20 mouse cellular contexts compared by ENCODE assay signal in the genomic region with DNA sequence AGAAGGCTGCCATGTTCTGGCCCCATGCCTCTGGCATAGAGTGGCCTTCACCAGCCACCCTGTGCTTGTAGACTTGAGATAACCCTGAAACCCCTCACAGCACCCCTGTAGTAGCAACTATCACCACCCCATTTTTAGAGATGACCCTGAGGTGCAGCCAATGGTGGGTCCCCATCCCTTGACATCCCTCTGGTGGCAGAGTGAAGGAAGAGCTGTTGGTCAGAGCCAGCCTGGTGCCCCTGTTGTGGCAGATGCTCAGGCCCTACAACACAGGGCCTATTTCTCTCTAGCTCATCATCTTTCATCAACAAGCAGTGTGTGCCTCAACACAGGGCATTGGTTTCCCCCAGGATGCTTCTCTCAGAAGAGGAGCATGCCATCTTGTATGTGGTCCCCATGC. TPM values are rescaled to one million over a fixed set of nuclear protein-coding genes. Genes with fewer than 3 reads are reported as not detected.
DNase-seq lines count a peak whose midpoint lies in the region; ATAC-seq and TF ChIP-seq lines count a peak whose summit lies in the region.
"Had no signal": no experiment of that assay in that cellular context is flagged by ENCODE, and none has a peak within 500 bp of the region (broad histone marks: within the 10 kb centered on the region; RNA-seq: fewer than 3 reads in every experiment).

No protein-coding gene starts in this region.

- no peak for TF ChIP-seq EP300 in stomach, postnatal 0 days (optimal IDR thresholded peaks at IDR 0.05)

- H3K36me3 ChIP-seq in kidney, postnatal 0 days (ENCODE audit: insufficient read depth, low read length) = peaks cover 12% of the 10 kb centered on the region; the same call in 1 of the 2 replicates
- peaks cover 37% of the 10 kb centered on the region for H3K36me3 ChIP-seq in midbrain, embryonic 13.5 days
- H3K36me3 ChIP-seq in midbrain, embryonic 14.5 days (ENCODE audit: control insufficient read depth, insufficient read depth, low read length) = peaks cover 28% of the 10 kb centered on the region; the same call in 1 of the 2 replicates
- H3K36me3 ChIP-seq in limb, embryonic 10.5 days = peaks cover 44% of the 10 kb centered on the region
- peaks cover 14% of the 10 kb centered on the region; the same call in 1 of the 2 replicates for H3K36me3 ChIP-seq in stomach, postnatal 0 days (ENCODE audit: control insufficient read depth, insufficient read depth, low read length)

- TF ChIP-seq CTCF in kidney, postnatal 0 days (IDR thresholded peaks at IDR 0.05; ENCODE audit: low read depth) = peak; percentile 31; the same call in 1 of the 2 replicates
- peak; percentile 50 for TF ChIP-seq CTCF in stomach, postnatal 0 days (IDR thresholded peaks at IDR 0.05; ENCODE audit: low read depth)

- no peak for DNase-seq in kidney, postnatal 0 days (ENCODE audit: low spot score)
- no peak for DNase-seq in kidney, postnatal 14 days
- no peak for DNase-seq in midbrain, embryonic 14.5 days
- no peak for DNase-seq in limb, embryonic 10.5 days (ENCODE audit: low spot score)
- DNase-seq in stomach, postnatal 0 days (ENCODE audit: low spot score) = no peak
- no peak for DNase-seq in retina, embryonic 14.5 days (ENCODE audit: low spot score)
- DNase-seq: cerebellum, adult 11-12 months; cerebellum, postnatal 36 days; gastrocnemius, postnatal 25 days; kidney, adult 9 months; retina, postnatal 1 day; right cerebral cortex, postnatal 4 days; thymus, postnatal 36 days had no signal

- H3K9ac ChIP-seq in kidney, postnatal 0 days (ENCODE audit: low read depth, low read length) = no peak overlapping the region
- 0 out of 2 replicates have a peak overlapping the region, but pooled peaks have one; percentile 14 for H3K9ac ChIP-seq in midbrain, embryonic 13.5 days (replicated peaks)
- H3K9ac ChIP-seq in midbrain, embryonic 14.5 days (replicated peaks; ENCODE audit: low read length) = no peak overlapping the region
- no peak overlapping the region for H3K9ac ChIP-seq in stomach, postnatal 0 days (ENCODE audit: low read length)
- H3K9ac ChIP-seq: limb, embryonic 12.5 days; lung, embryonic 15.5 days had no signal

- no peaks in the 10 kb centered on the region for H3K27me3 ChIP-seq in kidney, postnatal 0 days (ENCODE audit: insufficient read depth, low read length)
- no peaks in the 10 kb centered on the region for H3K27me3 ChIP-seq in midbrain, embryonic 13.5 days
- H3K27me3 ChIP-seq in midbrain, embryonic 14.5 days (ENCODE audit: control insufficient read depth, insufficient read depth, low read length) = no peaks in the 10 kb centered on the region
- H3K27me3 ChIP-seq in limb, embryonic 10.5 days (ENCODE audit: low read depth, poor library complexity, severe bottlenecking) = no peaks in the 10 kb centered on the region
- H3K27me3 ChIP-seq in stomach, postnatal 0 days (ENCODE audit: control insufficient read depth, insufficient read depth, low read length) = no peaks in the 10 kb centered on the region
- H3K27me3 ChIP-seq: limb, embryonic 12.5 days; lung, embryonic 15.5 days; megakaryocyte, embryonic 14.5 days had no signal

- no peak overlapping the region for H3K27ac ChIP-seq in kidney, postnatal 0 days
- H3K27ac ChIP-seq in midbrain, embryonic 13.5 days = no peak overlapping the region
- no peak overlapping the region for H3K27ac ChIP-seq in midbrain, embryonic 14.5 days (replicated peaks; ENCODE audit: low read depth, low read length)
- peak overlapping the region; percentile 50; the same call in 1 of the 2 replicates for H3K27ac ChIP-seq in limb, embryonic 10.5 days
- no peak overlapping the region for H3K27ac ChIP-seq in stomach, postnatal 0 days (replicated peaks)
- H3K27ac ChIP-seq: embryonic facial prominence, embryonic 10.5 days; limb, embryonic 12.5 days; lung, embryonic 15.5 days had no signal

- no peaks in the 10 kb centered on the region for H3K9me3 ChIP-seq in kidney, postnatal 0 days (replicated peaks; ENCODE audit: low read length)
- no peaks in the 10 kb centered on the region for H3K9me3 ChIP-seq in midbrain, embryonic 13.5 days
- H3K9me3 ChIP-seq in midbrain, embryonic 14.5 days (ENCODE audit: control insufficient read depth, low read length) = no peaks in the 10 kb centered on the region
- no peaks in the 10 kb centered on the region for H3K9me3 ChIP-seq in limb, embryonic 10.5 days (replicated peaks)
- H3K9me3 ChIP-seq in stomach, postnatal 0 days (ENCODE audit: control insufficient read depth, low read length) = no peaks in the 10 kb centered on the region
- H3K9me3 ChIP-seq: embryonic facial prominence, embryonic 10.5 days; limb, embryonic 12.5 days; lung, embryonic 15.5 days; megakaryocyte, embryonic 14.5 days had no signal

- H3K4me1 ChIP-seq in kidney, postnatal 0 days (replicated peaks; ENCODE audit: insufficient read depth, low read length) = no peaks in the 10 kb centered on the region; the same call in 1 of the 2 replicates
- H3K4me1 ChIP-seq in midbrain, embryonic 13.5 days (replicated peaks) = peaks cover 7% of the 10 kb centered on the region; the same call in 1 of the 2 replicates
- no peaks in the 10 kb centered on the region for H3K4me1 ChIP-seq in midbrain, embryonic 14.5 days (ENCODE audit: control insufficient read depth, insufficient read depth, low read length)
- H3K4me1 ChIP-seq in limb, embryonic 10.5 days = peaks cover 8% of the 10 kb centered on the region
- H3K4me1 ChIP-seq in stomach, postnatal 0 days (replicated peaks; ENCODE audit: control insufficient read depth, insufficient read depth) = no peaks in the 10 kb centered on the region
- H3K4me1 ChIP-seq: limb, embryonic 12.5 days had no signal

- no peak overlapping the region for H3K4me3 ChIP-seq in kidney, postnatal 0 days (replicated peaks; ENCODE audit: low read depth, low read length)
- H3K4me3 ChIP-seq in midbrain, embryonic 13.5 days (replicated peaks) = no peak overlapping the region
- no peak overlapping the region for H3K4me3 ChIP-seq in midbrain, embryonic 14.5 days (replicated peaks; ENCODE audit: low read depth, low read length)
- no peak overlapping the region for H3K4me3 ChIP-seq in limb, embryonic 10.5 days
- H3K4me3 ChIP-seq in stomach, postnatal 0 days (ENCODE audit: low read depth, low read length) = no peak overlapping the region
- H3K4me3 ChIP-seq: embryonic facial prominence, embryonic 10.5 days; erythroblast, embryonic 14.5 days; limb, embryonic 12.5 days; lung, embryonic 15.5 days; megakaryocyte, embryonic 14.5 days had no signal

- no peak overlapping the region for H3K4me2 ChIP-seq in kidney, postnatal 0 days (ENCODE audit: low read length)
- no peak overlapping the region for H3K4me2 ChIP-seq in midbrain, embryonic 13.5 days (replicated peaks)
- H3K4me2 ChIP-seq in midbrain, embryonic 14.5 days (ENCODE audit: low read length) = no peak overlapping the region
- no peak overlapping the region for H3K4me2 ChIP-seq in stomach, postnatal 0 days (replicated peaks; ENCODE audit: low read depth)
- H3K4me2 ChIP-seq: limb, embryonic 12.5 days; lung, embryonic 15.5 days had no signal

- ATAC-seq in kidney, postnatal 0 days (replicated peaks; ENCODE audit: low FRiP score, low read depth) = no peak
- ATAC-seq in midbrain, embryonic 13.5 days = 0 out of 2 replicates have a peak, but pooled peaks have one; percentile 46
- ATAC-seq in midbrain, embryonic 14.5 days (ENCODE audit: low FRiP score, low TSS enrichment) = no peak
- ATAC-seq in stomach, postnatal 0 days (ENCODE audit: low FRiP score, low TSS enrichment) = no peak
- ATAC-seq: CD4-positive, CD25-positive, alpha-beta regulatory T cell, adult 4 months had no signal

RNA-seq across cellular contexts. Expression of a gene that starts 31.5 kb away (rescaled TPM):
- 0.70 and 0.72 TPM in 2 replicates for polyA plus RNA-seq in kidney, postnatal 0 days (2015; fragmentation: Nextera tagmentation; extraction: Ambion mirVana)
- 201 and 213 TPM in 2 replicates for polyA plus RNA-seq in midbrain, embryonic 13.5 days (2015; fragmentation: Nextera tagmentation; extraction: Ambion mirVana)
- 203 and 214 TPM in 2 replicates for polyA plus RNA-seq in midbrain, embryonic 14.5 days (2014; fragmentation: Nextera tagmentation; extraction: Ambion mirVana)
- 24.0 and 32.9 TPM in 2 replicates for polyA plus RNA-seq in limb, embryonic 10.5 days (2016; fragmentation: Nextera tagmentation; extraction: Ambion mirVana)
- polyA plus RNA-seq in stomach, postnatal 0 days (2015; fragmentation: Nextera tagmentation; extraction: Ambion mirVana) = 1.9 TPM in 2 replicates
- polyA plus RNA-seq: CD4-positive, CD25-positive, alpha-beta regulatory T cell, adult 4 months had no signal

RNA-seq across cellular contexts. Expression of a gene that starts 46.2 kb away (rescaled TPM):
- 21.6 and 25.0 TPM in 2 replicates for polyA plus RNA-seq in kidney, postnatal 0 days (2015; fragmentation: Nextera tagmentation; extraction: Ambion mirVana)
- polyA plus RNA-seq in midbrain, embryonic 13.5 days (2015; fragmentation: Nextera tagmentation; extraction: Ambion mirVana) = 7.9 and 8.1 TPM in 2 replicates
- polyA plus RNA-seq in midbrain, embryonic 14.5 days (2014; fragmentation: Nextera tagmentation; extraction: Ambion mirVana) = 0.94 and 3.9 TPM in 2 replicates
- polyA plus RNA-seq in limb, embryonic 10.5 days (2016; fragmentation: Nextera tagmentation; extraction: Ambion mirVana) = 5.4 and 6.1 TPM in 2 replicates
- 53.3 and 64.8 TPM in 2 replicates for polyA plus RNA-seq in stomach, postnatal 0 days (2015; fragmentation: Nextera tagmentation; extraction: Ambion mirVana)
- polyA plus RNA-seq: CD4-positive, CD25-positive, alpha-beta regulatory T cell, adult 4 months had no signal

RNA-seq across cellular contexts. Expression of a gene that starts 53.6 kb away (rescaled TPM):
- polyA plus RNA-seq in kidney, postnatal 0 days (2015; fragmentation: Nextera tagmentation; extraction: Ambion mirVana) = 460 and 496 TPM in 2 replicates
- polyA plus RNA-seq in midbrain, embryonic 13.5 days (2015; fragmentation: Nextera tagmentation; extraction: Ambion mirVana) = 26.1 and 28.7 TPM in 2 replicates
- polyA plus RNA-seq in midbrain, embryonic 14.5 days (2014; fragmentation: Nextera tagmentation; extraction: Ambion mirVana) = 52.3 and 66.3 TPM in 2 replicates
- 58.8 and 71.8 TPM in 2 replicates for polyA plus RNA-seq in limb, embryonic 10.5 days (2016; fragmentation: Nextera tagmentation; extraction: Ambion mirVana)
- polyA plus RNA-seq in stomach, postnatal 0 days (2015; fragmentation: Nextera tagmentation; extraction: Ambion mirVana) = 638 and 692 TPM in 2 replicates
